Mouse (Mus musculus): ENCODE measurements around the gene Atp1a2.

The Atp1a2 gene

GRCm38 (mm10) chr1:172324725-172325124 lies 26.9 kb upstream of the Atp1a2 start:
- peak; percentile 78 for DNase-seq (ENCODE audit: low read depth)

DNA sequence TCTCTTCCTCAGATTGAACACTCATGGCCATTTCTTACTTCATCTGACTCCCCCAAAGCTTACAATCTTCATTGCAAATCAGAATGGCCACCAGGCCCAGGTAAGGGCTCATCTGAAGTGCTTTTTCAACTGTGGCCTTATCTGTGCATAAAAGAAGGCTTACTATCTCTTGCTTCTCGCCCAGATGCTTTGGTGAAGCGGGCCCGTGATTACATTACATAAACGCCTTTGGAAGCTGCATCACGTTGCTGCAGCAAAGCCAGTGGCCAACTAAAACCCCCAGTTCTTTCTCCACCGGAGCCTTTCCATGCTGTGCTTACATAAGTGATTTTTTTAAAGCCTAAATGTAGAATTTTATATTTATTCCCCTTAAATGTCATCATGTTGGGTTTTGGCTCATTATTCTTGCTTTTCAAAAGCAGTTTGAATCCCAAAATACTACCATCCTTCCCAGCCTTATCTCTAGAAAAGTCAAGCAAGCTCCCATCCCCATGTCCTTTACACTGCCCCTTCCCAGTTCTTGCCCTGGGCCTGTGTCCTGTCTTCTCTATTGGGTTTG lies 26.0 kb upstream of the Atp1a2 start:
- DNase-seq (ENCODE audit: low read depth): no peak

DNA sequence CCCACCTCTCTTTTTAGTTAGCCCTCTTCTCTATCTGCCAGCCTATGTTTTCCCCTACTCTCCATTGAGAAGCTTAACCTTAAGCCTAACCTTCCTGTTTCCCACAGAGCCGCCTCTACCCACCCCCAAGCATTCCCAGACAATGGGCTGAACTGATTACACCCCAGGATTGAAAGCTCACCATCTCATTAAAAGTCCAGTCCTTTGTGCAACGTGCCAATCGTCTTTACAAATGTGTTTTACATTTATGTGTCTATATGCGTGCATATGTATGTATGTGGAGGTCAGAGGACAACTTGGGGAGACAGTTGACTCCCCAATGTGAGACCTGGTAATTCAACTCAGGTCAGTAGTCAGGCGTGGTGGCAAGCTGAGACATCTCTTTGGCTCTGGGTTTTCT lies 25.4 kb upstream of the Atp1a2 start:
- DNase-seq (ENCODE audit: low read depth): no peak

- DNase-seq (ENCODE audit: low read depth): no peak
These were observed 24.9 kb upstream of the Atp1a2 start for GRCm38 (mm10) chr1:172322725-172323124.

GRCm38 (mm10) chr1:172319921-172320411 lies 22.1 kb upstream of the Atp1a2 start:
- no peak for DNase-seq (ENCODE audit: low read depth)

DNA sequence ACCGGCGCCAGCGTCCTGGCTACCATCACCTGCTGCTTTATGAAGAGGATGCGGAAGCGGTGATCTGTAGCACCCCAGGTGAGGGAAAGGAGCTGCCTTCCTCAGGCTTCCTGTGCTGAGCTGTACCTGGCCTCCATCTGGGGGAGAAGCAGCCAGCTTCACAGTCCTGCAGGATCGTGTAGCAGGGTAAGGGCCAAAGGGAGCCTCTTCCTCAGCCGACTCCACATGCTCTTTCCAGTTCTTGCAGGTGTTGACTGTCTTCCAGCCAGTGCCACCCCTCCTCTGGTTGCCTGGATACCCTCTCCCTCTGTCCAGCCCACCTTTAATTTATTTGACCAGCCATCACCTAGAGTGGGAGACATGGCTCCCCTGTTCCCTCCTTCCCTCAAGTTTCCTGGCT lies 21.5 kb upstream of the Atp1a2 start:
- no peak for DNase-seq (ENCODE audit: low read depth)

DNA sequence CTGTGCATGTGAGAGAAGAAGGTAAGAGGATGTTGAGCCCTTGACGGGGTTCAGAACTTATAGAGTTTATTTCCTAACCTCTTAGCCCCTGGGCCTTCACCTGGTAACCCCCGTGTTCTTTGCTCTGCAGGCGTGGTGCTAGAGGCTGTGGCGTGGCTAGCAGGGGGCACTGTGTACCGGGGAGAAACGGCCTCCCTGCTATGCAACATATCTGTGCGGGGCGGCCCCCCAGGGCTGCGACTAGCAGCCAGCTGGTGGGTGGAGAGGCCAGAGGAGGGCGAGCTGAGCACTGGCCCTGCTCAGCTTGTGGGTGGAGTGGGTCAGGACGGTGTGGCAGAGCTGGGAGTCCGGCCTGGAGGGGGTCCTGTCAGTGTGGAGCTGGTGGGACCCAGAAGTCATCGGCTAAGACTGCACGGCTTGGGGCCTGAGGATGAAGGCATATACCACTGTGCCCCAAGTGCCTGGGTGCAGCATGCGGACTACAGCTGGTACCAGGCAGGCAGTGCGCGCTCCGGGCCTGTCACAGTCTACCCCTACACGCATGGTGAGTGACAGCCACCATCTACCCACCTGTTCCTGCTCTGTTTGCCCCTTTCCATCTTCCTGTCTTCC lies 20.7 kb upstream of the Atp1a2 start:
- DNase-seq (ENCODE audit: low read depth): no peak

DNA sequence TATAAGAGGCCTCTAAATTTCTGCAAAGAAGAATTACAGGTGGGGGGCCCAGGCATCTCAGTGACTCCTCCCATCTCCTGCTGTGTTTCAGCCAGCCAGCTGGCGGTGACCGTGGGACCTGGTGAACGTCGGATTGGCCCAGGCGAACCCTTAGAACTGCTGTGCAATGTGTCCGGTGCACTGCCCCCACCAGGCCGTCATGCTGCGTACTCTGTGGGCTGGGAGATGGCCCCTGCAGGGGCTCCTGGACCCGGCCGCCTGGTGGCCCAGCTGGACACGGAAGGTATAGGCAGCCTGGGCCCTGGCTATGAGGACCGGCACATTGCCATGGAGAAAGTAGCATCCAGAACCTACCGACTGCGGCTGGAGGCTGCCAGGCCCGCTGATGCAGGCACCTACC lies 20.1 kb upstream of the Atp1a2 start:
- DNase-seq (ENCODE audit: low read depth): no peak

- no peak for DNase-seq (ENCODE audit: low read depth)
These were observed 19.6 kb upstream of the Atp1a2 start for GRCm38 (mm10) chr1:172317431-172317830.

DNA sequence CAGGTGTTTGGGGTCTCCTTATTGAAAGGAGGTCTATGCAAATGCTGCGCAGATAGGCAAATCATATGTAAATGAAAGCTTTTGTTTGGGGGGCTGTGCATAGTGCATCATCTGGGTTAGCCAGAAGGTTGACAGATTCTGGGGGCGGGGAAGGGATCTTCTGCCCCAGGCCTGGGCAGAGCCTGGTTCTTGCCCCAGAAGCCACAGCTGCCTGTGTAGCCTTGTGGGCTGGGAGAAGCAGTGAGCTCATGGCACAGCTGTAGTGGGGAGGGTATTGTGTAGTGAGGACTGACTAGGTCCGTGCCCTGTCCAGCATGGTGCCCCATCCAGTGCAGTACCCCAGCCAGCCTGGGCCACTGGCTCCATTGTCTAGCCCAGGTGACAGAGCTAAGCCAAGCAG lies 17.0 kb upstream of the Atp1a2 start:
- DNase-seq (ENCODE audit: low read depth): no peak

DNA sequence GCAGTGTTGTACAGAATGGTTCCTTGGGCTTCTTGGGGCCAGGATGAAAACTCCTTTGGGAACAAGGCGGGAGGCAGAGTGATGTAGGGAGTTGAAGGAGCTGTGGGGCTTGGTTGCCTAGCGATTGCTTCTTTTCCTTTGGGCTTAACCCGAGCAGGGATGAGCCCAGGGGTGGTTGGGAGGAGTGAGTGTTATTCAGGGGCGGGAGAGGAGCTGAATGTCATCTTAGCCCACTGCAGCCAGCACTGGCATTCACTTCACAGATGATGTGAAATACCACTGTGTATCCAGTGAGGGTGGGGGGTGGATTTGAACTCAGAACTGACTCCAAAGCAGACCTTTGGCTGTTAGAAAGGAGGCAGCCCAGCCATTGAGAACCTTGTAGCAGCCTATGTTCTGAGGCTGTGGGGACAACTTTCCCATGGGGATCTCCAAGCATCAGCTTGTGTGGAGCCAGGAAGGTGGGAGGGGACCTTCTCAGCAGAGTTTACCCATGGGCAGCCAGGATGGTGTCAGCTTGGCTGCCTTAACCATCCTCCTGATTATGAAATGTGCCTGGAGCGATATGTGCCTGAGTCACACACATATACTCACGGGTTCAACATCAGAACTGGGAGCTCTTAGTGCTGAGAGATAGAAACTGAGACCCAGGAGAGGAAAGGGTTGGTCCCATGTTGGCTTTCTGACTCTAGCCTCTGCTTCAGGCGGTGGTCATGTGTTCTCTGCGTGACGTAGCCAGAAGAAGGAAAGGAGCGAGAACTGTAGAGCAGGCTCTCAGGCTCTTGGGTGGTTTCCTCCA lies 15.9 kb upstream of the Atp1a2 start:
- no peak for DNase-seq (ENCODE audit: low read depth)

DNA sequence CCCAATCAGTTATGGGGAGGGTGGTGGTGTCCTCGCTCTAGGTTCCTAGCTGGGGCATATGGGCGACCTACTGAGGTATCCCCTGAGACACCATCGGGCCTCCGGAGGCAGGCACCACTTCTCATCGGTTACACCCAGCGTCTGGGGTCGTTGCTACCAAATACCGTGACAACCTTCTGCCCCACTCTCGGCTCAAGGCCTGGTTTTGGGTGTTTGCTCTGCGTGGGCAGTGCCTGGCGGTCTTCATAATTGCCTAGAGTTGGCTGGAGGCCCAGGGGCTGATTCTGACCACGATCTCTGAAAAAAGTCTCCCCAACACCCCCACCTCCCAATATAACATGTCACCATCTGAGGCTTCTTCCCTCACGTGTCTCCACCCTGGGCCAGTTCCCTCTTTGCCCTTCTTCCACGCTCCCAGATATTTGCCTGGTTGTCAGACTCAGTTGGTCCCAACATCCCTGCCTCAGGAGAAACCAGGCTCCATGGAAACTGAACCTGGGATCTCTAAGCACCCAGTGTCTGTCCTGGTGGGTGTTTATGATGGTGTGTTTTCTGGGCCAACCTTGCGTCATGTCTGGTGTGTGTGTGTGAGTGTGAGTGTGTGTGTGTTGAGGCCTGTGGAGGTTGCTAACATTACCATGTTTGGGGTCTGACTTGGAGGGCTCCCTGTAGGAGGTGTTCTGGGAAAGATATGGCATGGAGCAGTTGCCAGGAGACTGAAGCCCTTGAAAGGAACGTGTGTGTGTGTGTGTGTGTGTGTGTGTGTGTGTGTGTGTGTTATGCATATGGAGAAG lies 15.1 kb upstream of the Atp1a2 start:
- no peak for DNase-seq (ENCODE audit: low read depth)

DNA sequence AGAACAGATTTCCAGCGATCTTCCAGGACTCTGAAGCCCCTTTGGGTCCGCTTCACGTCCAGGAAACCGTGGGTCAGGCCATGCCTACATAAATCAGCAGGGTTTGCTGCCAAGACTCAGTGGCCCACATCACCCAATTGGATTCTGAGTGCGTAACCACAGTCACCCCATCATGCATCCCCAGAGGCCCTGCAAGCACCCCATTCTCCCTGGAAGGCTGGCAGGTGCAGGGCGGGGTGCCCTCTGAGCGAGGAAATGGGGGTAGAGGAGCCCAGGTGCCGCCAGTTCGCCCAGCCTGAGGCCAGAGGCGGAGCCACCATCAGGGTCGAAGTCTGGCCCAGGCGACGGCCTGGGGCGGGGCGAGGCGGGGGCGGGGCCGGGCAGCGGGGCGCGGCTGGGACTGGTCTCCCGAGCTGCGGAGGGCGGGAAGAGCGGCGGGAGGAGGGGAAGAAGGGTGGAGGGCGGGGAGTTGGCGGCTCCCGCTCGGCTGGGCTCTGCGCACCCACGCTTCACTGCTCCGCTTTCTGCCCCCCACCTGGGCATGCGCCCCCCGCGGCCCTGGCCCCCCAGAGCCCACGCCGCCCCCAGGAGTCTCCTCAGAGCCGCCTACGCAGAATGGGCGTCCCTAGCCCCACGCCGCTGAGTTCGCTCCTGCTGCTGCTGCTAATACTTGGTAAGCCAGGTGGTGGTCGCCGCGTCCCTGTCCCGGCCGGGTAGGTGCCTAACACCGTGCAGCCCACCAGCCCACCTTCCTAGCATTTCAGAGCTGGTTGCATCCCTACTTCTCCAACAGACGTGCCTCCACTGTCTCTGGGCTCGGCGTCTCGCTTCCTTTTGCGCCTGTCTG lies 14.3 kb upstream of the Atp1a2 start:
- peak; percentile 72 for DNase-seq (ENCODE audit: low read depth)

- peak; percentile 50 for DNase-seq (ENCODE audit: low read depth)
These were observed 13.5 kb upstream of the Atp1a2 start for GRCm38 (mm10) chr1:172311248-172311906.

GRCm38 (mm10) chr1:172309699-172310398 lies 12.0 kb upstream of the Atp1a2 start:
- peak; percentile 90 for DNase-seq (ENCODE audit: low read depth)

DNA sequence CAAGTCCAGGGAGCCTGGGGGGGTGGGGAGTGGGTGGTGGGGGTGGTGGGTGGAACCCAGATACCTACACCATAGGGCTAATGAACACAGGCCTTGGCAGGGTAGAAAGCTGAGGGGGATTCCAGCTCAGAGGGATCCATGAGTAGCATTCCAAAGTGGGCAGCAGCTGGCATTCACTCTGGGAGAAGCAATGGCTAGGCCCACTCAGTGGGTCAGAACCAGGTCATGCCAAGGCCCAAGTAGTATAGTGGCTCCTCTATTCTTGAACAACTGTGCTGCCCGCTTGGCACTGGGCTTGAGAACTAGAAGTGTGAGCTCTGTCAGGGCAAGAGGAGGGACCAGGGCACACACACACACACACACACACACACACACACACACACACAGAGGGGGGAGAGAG lies 10.5 kb upstream of the Atp1a2 start:
- no peak for DNase-seq (ENCODE audit: low read depth)

DNA sequence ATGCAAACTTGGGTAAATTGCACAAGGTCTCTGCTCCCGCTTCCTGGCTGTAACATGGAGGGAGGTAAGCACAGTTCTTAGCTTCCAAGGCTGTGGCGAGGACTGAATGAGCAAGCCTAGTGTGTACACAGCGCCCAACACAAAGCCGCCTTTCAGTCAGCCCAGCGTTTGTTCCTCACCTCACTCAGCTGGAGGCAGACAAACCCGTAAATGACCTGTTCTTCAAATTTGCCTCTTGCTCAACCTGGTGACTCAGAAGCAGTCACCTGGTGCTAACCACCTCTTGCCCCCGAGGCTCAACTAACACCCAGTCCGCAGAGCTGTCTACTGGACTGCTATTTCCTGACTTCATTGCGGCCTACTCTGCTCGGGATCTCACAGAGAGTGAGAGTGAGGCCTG lies 10.1 kb upstream of the Atp1a2 start:
- DNase-seq (ENCODE audit: low read depth): no peak

DNA sequence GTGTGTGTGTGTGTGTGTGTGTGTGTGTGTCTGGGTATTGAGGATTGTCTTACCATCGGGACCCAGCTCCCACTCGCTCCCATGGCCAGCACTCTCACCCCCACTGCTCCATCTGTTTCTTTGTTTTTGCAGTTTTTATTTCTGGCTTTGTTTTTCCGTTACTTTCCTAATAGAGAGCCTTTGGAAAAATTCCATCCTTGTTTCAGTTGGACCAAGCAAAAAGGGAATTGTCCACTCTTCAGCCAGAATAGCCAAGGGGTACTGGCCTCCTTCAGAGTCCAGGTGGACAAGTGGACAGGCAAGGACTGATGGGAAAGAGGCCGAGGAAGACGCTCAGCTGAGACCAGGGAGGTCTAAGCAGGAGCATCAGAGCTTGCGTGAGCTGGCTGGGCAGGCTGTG lies 9.0 kb upstream of the Atp1a2 start:
- DNase-seq (ENCODE audit: low read depth): no peak

DNA sequence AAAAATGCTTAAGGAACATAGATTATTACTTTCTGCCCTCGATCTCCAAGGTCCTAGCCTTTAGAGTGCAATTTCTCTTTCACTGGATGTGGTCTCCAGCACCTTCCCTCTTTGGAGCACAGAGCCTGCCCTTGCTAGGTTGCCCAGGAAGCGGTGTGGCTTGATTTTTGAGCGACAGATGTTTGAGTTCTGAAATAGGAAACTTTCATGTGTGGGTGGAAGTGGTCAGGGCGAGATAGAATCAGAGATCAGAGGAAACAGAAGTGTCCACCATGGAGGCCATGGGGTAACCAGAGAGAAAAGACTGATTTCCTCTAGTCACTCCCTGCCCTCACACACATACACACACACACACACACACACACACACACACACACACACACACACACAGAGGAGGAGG lies 8.3 kb upstream of the Atp1a2 start:
- DNase-seq (ENCODE audit: low read depth): no peak

DNA sequence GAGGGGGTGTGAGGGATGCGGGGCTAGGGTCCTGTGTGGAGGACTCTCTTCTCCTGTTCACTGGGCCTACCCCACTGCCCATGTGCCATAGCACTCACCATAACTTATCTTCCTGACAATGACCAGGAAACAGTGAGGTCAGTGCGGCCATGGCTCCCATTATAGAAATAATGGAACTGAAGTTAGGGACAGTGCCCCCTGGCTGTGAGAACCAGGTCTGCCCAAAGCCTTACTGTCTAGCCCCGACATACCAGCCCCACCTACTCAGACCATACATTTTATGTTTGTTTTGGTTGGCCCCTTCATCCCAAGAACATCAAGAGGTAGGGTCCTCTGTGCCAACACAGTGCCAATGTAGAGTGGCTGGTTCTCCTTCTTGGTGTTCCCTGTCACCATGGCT lies 7.8 kb upstream of the Atp1a2 start:
- no peak for DNase-seq (ENCODE audit: low read depth)

Measured in c-Kit-positive CD71-positive TER-119-negative erythroid progenitor cells, embryonic 14.5 days (primary cell).